Mouse (Mus musculus): ENCODE results near the gene Sv2c. TPM values are rescaled to one million over a fixed set of nuclear protein-coding genes. Genes with fewer than 3 reads are reported as not detected.
A peak's percentile ranks its signal among the peaks of the same experiment; 100 is the strongest.
"Not testable (repeated sequence)": the region's sequence is repeated elsewhere in the genome, so short reads cannot be mapped to it uniquely, and the experiment has no call there.

Gene Sv2c
- polyA plus RNA-seq, 1 experiment from 2014 or later = 26.8 TPM

DNA sequence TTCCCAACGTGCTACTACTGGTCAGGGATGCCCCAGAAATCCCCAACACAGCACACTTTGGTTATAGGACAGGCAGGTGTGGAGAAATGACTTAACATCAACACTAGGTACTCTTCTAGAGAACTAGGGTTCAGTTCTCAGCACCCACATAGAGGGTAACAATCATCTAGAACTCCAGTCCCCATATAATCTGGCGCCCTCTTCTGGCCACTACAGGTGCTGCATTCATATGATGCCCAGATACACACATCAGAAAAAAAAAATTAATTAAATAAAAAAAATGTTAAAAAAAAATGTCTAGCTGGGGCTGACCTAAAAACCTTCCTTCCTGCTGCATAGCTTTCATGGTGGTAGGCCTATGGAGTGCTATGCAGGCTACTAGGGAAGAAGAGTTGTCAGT is 135.1 kb downstream of the Sv2c start:
- peaks cover 38% of the 10 kb centered on the region for H3K4me1 ChIP-seq (replicated peaks)
- ATAC-seq (ENCODE audit: low read depth) = no peak
- no peak overlapping the region for H3K9ac ChIP-seq
- no peaks in the 10 kb centered on the region for H3K36me3 ChIP-seq
- H3K4me3 ChIP-seq = no peak overlapping the region
- H3K4me2 ChIP-seq = no peak overlapping the region
- 57% methylated on average over 2 of the region's 2 CpGs for WGBS
- no peak overlapping the region for H3K27ac ChIP-seq (replicated peaks)
- H3K27me3 ChIP-seq = no peaks in the 10 kb centered on the region
- H3K9me3 ChIP-seq = no peaks in the 10 kb centered on the region

DNA sequence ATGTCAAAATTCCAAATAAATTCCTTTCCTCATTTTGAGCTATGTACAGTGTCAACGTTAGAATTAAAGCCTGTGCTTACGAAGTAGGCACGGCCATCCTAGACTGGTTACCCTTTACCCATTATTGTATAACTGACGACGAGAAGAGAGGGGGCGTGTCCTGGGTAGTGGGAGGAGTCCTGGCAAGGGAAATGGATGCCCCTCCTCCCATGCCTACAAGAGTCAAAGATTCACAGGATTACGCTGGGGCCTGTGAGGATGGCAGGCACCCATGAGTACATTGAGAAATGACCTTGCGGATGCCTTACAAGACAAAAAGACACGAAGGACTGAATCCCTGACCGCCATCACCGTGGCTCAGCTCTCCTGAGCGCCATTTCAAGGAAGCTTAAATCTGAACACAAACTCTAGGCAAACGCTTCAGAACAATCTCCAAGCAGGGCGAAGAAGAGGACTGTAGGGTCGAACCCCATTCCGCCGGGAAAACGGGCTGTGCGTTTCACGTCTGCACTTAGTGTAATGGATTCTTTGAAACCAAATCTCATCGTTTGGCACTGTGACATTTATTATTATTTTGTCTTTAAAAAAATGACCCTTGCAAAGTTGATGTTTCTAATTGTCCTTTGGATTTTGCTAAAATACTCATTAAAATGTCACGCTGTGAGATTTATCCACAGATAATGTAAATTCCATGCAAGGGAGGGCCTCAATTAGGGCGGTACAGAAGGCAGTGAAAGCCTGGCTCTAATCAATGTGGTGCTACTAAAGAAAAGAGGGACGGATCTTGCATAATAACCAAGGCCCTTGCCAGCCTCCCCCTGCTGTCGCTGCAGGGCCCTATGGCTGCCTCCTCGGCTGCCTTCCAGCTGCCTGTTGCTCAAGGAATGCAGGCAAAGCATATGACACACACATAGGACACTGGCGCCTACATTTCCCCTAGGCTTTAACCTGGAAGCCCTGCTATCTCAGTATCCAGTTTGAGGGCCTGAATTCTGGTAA is 137.4 kb downstream of the Sv2c start:
- WGBS = 34% methylated on average over 27 of the region's 27 CpGs
- H3K27ac ChIP-seq (replicated peaks) = peak overlapping the region; percentile 75
- H3K4me2 ChIP-seq = no peak overlapping the region
- no peaks in the 10 kb centered on the region for H3K36me3 ChIP-seq
- H3K27me3 ChIP-seq = no peaks in the 10 kb centered on the region
- H3K4me3 ChIP-seq = no peak overlapping the region
- ATAC-seq (ENCODE audit: low read depth) = peak; percentile 89
- peaks cover 29% of the 10 kb centered on the region for H3K4me1 ChIP-seq (replicated peaks)
- no peak overlapping the region for H3K9ac ChIP-seq
- H3K9me3 ChIP-seq = no peaks in the 10 kb centered on the region

DNA sequence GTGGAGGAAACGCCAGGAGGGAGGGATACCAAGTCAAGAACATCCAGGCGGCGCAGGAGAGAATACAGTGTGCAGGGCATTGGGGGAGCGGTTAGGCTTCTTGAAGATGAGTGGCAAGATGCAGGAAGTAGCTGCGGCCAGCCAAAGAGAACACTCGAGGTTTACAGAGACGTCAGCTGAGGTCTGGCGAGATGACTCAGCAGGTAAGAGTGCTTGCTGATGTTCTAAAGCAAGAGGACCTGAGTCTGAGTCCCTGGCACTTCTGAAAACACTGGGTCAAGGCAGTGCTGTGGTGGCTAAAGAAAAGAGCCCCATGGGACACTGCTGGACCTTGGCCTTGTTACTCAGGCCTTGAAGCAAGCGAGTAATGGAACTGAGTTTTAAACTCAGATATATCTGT is 144.2 kb downstream of the Sv2c start:
- Histone ChIP-seq H3K27ac (replicated peaks) (no peak overlapping the region), H3K9me3 (no peaks in the 10 kb centered on the region), H3K4me3 (no peak overlapping the region), H3K4me2 (no peak overlapping the region), H3K27me3 (no peaks in the 10 kb centered on the region), H3K9ac (no peak overlapping the region), H3K36me3 (peaks cover 13% of the 10 kb centered on the region; the same call in 1 of the 2 replicates), H3K4me1 (replicated peaks) (no peaks in the 10 kb centered on the region)
- ATAC-seq (ENCODE audit: low read depth) = no peak
- 90% methylated on average over 9 of the region's 9 CpGs for WGBS

DNA sequence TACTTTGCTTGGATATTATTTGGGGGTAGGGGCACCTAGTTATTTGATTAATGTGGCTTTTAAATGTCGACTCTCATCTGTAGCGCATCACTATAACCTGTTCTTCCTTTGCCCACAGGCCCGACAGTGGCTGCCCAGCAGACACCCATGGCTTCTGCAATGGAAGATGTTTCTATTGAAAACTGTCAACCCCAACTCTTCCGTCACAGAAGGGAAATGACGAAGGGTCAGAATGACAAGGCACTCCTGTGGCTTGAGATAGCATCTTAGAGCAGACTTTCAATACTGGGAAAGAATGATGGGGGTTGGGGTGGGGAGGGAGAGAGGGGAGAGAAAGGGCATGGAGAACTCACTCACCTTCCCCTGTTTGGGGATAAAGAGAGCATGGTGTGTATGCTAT is 145.2 kb downstream of the Sv2c start:
- Histone ChIP-seq H3K9ac (no peak overlapping the region), H3K4me3 (no peak overlapping the region), H3K9me3 (no peaks in the 10 kb centered on the region), H3K27me3 (no peaks in the 10 kb centered on the region), H3K4me2 (no peak overlapping the region), H3K4me1 (replicated peaks) (no peaks in the 10 kb centered on the region), H3K36me3 (peaks cover 13% of the 10 kb centered on the region; the same call in 1 of the 2 replicates), H3K27ac (replicated peaks) (no peak overlapping the region)
- no peak for ATAC-seq (ENCODE audit: low read depth)
- WGBS = 87% methylated on average over 5 of the region's 5 CpGs

DNA sequence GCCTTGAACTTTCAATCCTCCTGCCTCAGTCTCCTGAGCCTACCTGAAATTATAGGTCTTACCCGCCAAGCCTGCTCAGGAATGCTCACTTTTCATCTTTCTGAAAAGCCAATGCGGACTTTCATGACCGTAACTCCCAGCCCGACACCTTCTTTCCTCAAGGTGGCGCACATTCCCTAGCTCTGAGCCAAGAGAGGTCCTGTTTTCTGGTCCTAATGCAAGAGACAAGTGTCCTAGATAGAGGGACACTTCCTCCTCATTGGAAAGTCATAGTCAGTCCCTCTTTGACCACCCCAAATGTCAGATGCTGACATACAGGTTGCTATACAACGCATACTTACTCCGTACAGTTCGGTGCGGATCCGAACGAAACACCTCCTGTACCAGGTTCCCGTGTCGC is 146.0 kb downstream of the Sv2c start:
- Histone ChIP-seq H3K36me3 (peaks cover 13% of the 10 kb centered on the region; the same call in 1 of the 2 replicates), H3K9ac (no peak overlapping the region), H3K4me2 (no peak overlapping the region), H3K9me3 (no peaks in the 10 kb centered on the region), H3K27ac (replicated peaks) (no peak overlapping the region), H3K4me3 (no peak overlapping the region), H3K4me1 (replicated peaks) (no peaks in the 10 kb centered on the region), H3K27me3 (no peaks in the 10 kb centered on the region)
- ATAC-seq (ENCODE audit: low read depth) = no peak
- 71% methylated on average over 13 of the region's 13 CpGs for WGBS

DNA sequence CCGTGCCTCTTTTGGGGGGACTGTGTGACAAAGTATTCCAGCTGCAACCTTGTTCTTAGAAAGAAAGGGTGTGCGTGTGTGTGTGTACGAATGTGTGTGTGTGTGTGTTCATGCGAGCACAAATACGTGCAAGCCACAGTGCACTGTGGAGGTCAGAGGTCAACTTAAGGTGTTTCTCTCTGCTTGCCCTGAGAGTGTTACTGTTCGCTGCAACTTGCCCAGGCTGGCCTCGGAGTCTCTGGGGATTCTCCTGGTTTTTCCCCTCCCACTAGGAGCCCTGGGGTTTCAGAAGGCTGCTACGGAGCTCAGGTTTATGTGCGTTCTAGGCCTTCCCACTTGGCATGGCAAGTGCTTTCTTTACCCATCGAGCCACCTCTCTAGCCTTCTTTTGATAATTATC is 157.2 kb downstream of the Sv2c start:
- Histone ChIP-seq H3K4me1 (replicated peaks) (no peaks in the 10 kb centered on the region), H3K4me3 (no peak overlapping the region), H3K4me2 (no peak overlapping the region), H3K27me3 (no peaks in the 10 kb centered on the region), H3K9ac (no peak overlapping the region), H3K36me3 (peaks cover 3% of the 10 kb centered on the region; the same call in 1 of the 2 replicates), H3K9me3 (no peaks in the 10 kb centered on the region), H3K27ac (replicated peaks) (no peak overlapping the region)
- 84% methylated on average over 10 of the region's 10 CpGs for WGBS
- ATAC-seq (ENCODE audit: low read depth) = no peak

DNA sequence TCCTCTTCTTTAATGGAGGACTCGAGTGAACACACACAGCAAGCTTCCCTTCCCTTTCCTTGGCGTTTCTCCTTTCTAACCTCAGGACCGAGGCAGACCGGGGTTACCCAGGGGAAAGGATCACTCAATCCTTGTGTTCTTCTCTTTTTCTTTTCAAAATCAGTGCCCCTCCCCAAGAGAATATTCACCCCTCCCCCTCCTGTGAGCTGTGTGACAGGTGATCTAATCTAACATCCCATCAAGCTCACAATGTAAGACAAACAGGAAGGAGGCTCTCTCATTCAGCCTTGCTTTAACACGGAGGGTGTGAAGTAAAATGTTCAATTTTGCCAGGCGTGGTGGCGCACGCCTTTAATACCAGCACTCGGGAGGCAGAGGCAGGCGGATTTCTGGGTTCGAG is 158.3 kb downstream of the Sv2c start:
- Histone ChIP-seq H3K4me1 (replicated peaks) (no peaks in the 10 kb centered on the region), H3K27me3 (no peaks in the 10 kb centered on the region), H3K27ac (replicated peaks) (no peak overlapping the region), H3K9me3 (no peaks in the 10 kb centered on the region), H3K36me3 (no peaks in the 10 kb centered on the region), H3K4me3 (no peak overlapping the region), H3K4me2 (no peak overlapping the region), H3K9ac (no peak overlapping the region)
- WGBS = 91% methylated on average over 11 of the region's 11 CpGs
- ATAC-seq (ENCODE audit: low read depth) = no peak

DNA sequence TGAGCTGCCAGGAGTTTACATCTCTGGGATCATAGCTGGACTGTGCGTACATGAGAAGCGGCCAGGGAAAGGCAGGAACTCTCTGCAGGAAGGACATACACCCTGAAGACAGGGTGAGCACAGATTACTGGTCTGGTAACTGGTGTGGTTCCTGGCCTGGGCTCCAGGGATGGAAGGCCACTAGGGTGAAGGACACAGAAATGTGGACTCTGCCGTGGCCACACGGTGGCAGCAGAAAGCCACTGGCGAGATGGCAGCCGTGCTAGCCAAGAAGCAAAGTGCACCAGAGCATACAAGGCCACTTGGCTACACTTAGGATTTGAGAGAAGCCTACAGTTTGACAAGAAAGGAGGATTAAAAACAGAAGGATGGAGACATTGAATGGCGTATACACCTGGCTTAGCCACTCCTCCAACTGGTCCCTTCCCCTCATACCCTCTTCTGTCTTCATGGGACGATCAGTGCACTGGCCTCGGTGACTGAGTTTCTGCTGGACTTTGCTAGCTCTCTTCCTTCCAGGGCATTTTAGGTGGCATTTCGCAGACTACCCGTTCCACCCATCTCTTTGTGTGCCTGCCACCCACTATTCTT is 158.9 kb downstream of the Sv2c start:
- Histone ChIP-seq H3K27ac (replicated peaks) (no peak overlapping the region), H3K4me2 (no peak overlapping the region)
- 56% methylated on average over 11 of the region's 11 CpGs for WGBS

DNA sequence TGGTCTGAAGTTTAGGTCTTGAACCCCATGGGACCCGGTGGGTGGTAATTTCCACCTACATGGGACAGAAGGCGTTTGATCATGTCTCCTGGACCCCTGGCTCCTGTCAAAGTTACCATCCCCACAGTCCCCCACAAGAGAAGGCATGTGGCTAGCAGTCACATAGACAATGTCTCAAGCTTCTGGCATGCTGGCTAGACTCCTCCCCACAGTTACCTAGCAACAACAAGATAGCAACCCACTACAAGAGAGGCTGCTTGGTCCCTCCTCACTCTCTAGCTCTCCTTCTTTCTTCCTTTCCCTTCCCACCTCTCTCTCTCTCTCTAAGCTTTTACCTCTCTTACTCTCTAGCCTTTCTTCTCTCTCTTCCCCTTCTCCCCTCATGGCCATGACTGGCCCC is 164.3 kb downstream of the Sv2c start:
- not testable (repeated sequence) for H3K36me3 ChIP-seq; H3K27me3 ChIP-seq; H3K4me2 ChIP-seq; H3K9me3 ChIP-seq; H3K4me3 ChIP-seq; H3K27ac ChIP-seq (replicated peaks); H3K9ac ChIP-seq
- ATAC-seq (ENCODE audit: low read depth) = 0 out of 2 replicates have a peak, but pooled peaks have one; percentile 49
- H3K4me1 ChIP-seq (replicated peaks) = peaks cover 13% of the 10 kb centered on the region
- WGBS = 58% methylated on average over 2 of the region's 2 CpGs

More for the DNA sequence above, 158.9 kb downstream of the Sv2c start:
- ATAC-seq (ENCODE audit: low read depth) = peak; percentile 36; the same call in 1 of the 2 replicates
- Histone ChIP-seq H3K9ac (no peak overlapping the region), H3K4me1 (replicated peaks) (peaks cover 3% of the 10 kb centered on the region; the same call in 1 of the 2 replicates), H3K36me3 (no peaks in the 10 kb centered on the region), H3K27me3 (no peaks in the 10 kb centered on the region), H3K9me3 (no peaks in the 10 kb centered on the region), H3K4me3 (no peak overlapping the region)

DNA sequence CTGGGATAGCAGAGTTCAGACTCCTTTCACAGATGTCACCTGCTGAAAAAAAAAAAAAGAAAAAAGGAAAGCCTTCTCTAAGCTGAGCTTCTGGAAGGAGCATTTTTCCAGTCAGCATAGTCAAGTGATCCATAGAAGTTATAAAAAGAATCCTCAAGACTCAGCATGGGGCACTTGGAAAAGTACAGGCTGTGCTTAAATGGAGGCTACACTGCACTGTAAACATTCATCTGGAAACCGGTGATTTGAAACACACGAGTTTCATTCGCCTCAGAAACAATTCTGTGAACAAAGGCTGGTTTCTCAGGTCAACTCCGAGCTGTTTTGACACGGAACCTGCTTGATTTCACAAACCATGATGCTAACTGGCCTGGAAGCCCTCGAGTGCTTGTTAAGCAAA is 165.6 kb downstream of the Sv2c start:
- H3K36me3 ChIP-seq = no peaks in the 10 kb centered on the region
- WGBS = 79% methylated on average over 6 of the region's 6 CpGs
- H3K27me3 ChIP-seq = no peaks in the 10 kb centered on the region
- no peak for ATAC-seq (ENCODE audit: low read depth)
- H3K9me3 ChIP-seq = no peaks in the 10 kb centered on the region
- H3K4me1 ChIP-seq (replicated peaks) = peaks cover 18% of the 10 kb centered on the region
- H3K9ac ChIP-seq = no peak overlapping the region
- H3K27ac ChIP-seq (replicated peaks) = no peak overlapping the region
- no peak overlapping the region for H3K4me3 ChIP-seq
- H3K4me2 ChIP-seq = no peak overlapping the region

DNA sequence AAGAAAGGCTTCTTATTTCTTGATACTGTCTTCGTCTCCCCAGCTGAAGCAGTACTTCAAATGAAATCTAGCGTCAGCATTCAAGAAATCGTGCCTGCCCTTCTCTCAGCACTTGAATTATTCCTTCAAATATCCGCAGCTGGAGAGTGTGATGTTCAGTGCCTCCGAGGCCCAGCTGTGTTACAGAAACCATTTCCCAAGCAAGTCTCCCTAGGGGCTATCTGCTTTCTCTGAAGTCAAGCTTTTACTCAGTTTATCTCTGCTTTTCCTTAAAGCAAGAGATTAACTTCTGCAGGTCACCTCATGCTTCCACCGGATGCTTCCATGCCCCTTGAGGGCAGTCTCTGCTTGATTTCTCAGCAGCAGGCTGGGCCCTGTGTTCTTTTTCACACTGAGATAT is 166.8 kb downstream of the Sv2c start:
- Histone ChIP-seq H3K4me2 (no peak overlapping the region), H3K4me1 (replicated peaks) (peaks cover 29% of the 10 kb centered on the region), H3K9me3 (no peaks in the 10 kb centered on the region), H3K27me3 (no peaks in the 10 kb centered on the region), H3K36me3 (no peaks in the 10 kb centered on the region), H3K4me3 (no peak overlapping the region), H3K27ac (replicated peaks) (0 out of 2 replicates have a peak overlapping the region, but pooled peaks have one; percentile 13), H3K9ac (no peak overlapping the region)
- WGBS = 60% methylated on average over 6 of the region's 6 CpGs
- no peak for ATAC-seq (ENCODE audit: low read depth)

DNA sequence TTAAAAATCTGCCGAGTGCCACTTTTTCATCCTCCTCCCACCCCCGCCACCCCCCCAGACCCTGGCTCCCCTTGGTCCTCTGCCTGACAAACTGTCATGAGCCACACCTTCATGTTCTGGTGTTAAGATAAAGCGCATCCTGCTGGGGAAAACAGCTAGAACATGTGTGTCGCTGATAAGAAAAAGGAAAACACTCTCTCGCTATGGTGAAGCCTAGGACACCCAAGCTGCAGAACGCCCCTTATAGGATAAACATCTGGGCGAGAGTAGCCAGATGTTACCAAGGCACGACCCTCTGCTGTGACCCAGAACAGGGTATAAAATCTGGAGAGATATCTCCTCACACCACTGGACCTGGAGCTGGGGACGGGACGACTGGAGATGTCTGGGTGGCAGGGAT is 167.2 kb downstream of the Sv2c start:
- 85% methylated on average over 10 of the region's 10 CpGs for WGBS
- Histone ChIP-seq H3K9me3 (no peaks in the 10 kb centered on the region), H3K27me3 (no peaks in the 10 kb centered on the region)

More for the DNA sequence above, 167.2 kb downstream of the Sv2c start:
- ATAC-seq (ENCODE audit: low read depth) = no peak
- Histone ChIP-seq H3K4me3 (no peak overlapping the region), H3K4me2 (no peak overlapping the region), H3K4me1 (replicated peaks) (peaks cover 32% of the 10 kb centered on the region), H3K36me3 (no peaks in the 10 kb centered on the region), H3K9ac (no peak overlapping the region), H3K27ac (replicated peaks) (0 out of 2 replicates have a peak overlapping the region, but pooled peaks have one; percentile 13)
